Mouse (Mus musculus) NIH3T3 (cell line): ENCODE measurements around the gene Syn3.

ENCODE experiments used
- DNase-seq: peaks from one replicate; pipeline ENCODE4 v3.0.0-alpha.2; 2012; ENCODE audit warnings: low read depth

The Syn3 gene

DNA sequence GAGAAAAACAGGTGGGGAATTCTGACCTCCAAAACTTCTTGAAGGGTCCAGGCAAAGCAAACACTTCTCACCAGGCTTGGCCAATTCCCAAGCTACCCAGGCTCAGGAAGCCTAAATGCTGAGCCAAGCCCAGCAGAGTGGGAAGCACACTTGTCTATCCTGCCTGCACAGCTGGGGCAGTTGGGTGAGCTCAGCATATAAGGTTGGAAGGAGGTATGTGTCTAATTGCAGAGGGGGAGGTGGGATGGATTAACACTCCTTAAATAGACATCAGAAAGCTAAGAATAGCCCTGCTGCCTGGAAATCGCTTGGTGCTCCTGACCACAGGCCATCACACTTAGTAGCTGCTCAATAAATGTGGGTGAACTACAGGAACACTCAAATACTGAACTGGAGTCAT lies 185.2 kb downstream of the Syn3 start:
- DNase-seq = no peak

DNA sequence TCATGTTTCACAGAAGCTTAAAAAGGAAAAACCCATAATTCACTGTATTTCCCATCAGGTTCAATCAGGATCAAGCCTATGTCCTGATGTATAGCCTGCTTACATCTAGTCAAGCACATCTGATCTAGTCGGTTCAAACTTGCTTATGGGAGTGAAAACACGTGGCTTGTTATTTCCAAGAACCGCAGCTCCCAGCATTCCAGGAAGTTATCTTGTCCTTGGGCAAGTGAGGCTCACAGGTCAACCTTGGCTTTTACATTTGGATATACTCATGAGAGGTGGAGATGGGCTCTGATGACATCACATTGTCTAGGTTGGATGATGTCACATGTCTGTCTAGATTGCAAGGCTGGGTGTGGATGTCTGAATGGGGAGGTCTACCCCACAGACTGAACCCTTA lies 185.7 kb downstream of the Syn3 start:
- no peak for DNase-seq

DNA sequence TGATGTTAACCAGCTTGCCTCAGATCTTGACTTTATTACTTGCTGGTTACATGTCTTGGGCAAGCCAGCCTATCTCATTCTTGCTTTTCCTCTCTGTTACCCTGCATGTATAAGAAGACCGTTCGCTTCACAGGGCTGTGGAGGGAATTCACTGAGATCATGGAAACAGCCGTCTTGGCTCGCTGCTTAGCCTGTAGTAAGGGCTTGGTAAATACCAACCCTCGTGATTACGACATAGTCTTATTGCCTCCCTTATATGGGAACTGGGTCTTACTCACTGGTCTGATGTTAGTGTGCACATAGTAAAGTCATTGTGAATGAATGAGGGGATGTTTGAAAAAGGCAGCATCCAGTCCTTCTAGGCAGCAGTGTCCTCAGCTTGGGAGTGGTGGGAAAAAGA lies 188.2 kb downstream of the Syn3 start:
- peak; percentile 96 for DNase-seq

DNA sequence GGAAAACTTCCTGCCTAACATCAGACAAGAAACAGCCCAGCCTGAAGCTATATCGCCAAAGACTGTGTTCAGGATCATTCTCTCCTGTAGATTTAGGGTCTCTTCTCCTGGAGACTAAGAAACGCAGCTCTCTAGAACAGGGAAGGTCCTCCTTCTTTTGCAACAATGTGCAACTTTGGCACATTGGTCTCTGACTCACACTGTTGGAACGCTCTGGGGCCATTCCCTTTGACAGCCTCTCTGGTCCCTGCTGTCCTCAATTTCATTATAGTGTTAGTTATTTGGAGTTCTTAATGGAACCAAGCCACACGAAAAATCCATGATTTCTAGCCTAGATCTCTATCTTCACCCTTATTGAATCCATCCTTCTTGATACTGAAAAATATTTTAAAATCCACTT lies 191.5 kb downstream of the Syn3 start:
- peak; percentile 83 for DNase-seq

DNA sequence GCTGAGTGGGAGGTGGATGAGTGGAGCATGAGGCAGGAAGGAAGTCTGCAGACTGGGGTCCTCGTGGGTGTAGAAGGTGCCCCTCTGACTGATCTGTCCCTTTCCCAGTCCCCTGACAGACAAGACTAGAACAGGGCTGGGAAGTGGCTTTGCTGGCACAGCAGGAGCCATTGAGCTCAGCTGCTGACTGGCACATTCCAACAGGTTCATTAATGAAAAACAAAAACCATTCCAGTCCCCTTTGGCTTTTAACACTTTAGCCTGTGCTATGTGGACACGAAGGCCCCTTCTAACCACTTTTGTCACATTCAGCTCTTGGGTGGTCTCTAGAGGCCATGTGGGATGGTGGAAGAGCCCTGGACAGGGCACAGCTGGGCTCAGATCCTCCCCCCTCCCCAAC lies 194.1 kb downstream of the Syn3 start:
- DNase-seq = no peak

DNA sequence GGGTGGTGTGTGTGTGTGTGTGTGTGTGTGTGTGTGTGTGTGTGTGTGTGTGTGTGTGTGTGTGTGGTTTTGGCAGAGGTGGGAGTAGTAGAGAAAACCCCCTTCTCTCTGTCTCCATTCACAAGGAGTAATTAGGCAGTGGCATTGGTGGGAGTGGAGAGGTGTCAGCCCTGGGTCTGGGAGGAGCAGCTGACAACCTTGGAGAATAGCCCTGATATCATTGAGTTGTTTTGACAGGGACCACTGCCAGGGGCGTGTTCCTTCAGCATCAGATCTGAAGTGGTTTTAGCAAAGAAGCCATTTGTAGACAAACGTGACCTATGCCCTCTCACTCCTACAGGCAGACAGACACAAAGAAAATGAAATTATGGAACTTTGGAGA lies 195.2 kb downstream of the Syn3 start:
- no peak for DNase-seq

DNA sequence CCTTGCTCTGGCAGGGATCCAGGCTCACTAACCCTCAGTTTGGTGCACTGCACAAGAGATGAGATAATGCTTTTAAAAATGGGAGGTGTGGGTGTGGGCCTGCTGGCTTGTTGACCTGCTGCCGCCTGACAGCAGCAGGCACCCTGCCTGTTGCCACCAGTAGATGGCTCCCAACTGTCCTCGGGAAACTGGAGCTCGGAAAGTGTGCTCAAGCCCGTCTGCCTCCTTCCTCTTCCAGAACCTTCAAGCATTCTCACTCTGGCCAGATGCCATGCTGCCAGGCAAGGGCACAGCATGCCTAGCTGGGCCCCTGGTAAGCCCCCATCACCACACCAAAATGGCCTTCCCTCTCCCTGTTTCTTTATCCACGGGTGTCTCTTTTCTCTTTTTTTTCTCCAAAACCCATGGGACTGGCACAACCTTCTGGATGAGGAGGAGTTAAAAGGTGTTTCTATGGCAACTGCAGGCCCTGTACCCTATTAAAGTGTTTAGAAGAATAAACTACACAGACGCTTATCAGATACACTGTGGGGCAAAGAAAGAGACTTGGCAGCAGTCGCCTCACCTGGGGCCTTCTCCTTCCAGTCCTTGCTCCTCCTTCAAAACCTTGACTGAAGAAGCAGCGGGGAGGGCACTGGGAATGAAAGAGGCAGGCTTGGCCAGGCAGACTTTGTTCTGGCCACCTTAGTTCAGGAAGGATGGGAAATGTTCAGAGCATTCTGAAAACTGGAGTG lies 195.8 kb downstream of the Syn3 start:
- DNase-seq = peak; percentile 90

DNA sequence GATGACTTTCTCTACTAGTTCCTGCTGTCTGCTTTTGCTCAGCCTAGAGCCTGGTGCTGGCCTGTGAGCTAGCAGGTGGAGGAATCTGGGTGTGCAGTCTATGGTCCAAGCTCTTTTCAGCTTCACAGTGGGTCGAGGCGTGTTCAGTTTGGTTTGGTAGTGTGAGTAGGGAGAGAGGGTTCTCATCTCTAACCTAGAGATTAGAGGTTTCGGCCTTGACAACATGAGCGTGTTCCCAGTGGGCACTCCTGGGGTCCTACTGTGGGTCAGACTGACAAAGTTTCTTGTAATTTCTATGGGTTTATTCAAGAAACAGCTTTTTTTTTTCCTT lies 196.4 kb downstream of the Syn3 start:
- DNase-seq = no peak

DNA sequence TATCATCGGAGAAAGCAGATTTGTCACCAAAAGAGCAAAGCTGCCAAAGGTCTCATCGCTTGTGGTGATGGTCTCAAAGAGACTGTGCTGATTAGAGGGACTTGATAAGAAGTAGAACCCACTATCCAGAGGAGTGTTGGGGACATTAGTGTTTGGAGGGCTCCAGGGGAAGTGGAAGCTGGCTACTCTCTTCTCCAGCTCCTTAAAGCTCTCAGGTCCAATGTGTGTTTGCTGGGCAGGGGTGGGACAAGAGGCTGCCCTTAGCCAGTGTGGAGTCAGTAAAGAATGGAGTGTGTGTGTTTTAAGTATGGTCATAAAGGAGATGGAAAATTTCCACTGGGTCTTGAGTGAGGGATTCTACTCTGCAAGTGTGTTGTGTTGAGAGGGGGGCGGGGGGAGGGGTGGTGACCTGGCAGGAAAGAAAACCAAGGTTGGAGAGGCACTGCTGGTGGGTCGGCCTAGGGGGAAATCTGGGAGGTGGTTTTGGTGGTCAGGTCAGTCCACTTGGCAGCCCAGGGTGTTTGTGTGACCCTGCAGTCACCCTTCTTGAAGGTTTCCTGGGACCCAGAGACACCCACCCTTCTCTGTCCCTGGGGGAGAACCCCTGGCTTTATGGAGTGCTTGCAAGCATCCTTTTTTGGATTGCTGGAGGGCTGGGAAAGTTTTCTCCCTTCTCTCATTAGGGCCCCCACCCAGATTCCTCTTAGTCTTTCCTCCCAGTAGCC lies 196.9 kb downstream of the Syn3 start:
- peak; percentile 64 for DNase-seq

DNA sequence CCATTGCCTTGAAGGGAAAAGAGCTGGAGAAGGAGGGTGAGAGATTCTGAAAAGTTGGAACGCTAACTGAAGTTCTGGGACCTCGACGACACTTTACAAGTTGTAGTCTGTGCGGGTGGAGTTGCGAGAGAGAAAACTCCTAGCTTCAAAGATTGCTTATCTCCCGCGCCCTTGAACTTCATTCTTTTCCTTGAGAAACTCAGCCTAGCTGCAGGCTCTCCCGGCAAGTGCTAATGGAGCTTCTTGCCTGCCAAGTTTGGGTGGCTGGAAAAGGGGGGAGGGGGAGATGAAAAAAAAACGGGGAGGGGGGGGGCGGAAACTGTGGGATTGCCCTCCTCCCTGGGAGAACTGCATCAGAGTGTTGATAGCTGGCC lies 197.6 kb downstream of the Syn3 start:
- DNase-seq = peak; percentile 63

DNA sequence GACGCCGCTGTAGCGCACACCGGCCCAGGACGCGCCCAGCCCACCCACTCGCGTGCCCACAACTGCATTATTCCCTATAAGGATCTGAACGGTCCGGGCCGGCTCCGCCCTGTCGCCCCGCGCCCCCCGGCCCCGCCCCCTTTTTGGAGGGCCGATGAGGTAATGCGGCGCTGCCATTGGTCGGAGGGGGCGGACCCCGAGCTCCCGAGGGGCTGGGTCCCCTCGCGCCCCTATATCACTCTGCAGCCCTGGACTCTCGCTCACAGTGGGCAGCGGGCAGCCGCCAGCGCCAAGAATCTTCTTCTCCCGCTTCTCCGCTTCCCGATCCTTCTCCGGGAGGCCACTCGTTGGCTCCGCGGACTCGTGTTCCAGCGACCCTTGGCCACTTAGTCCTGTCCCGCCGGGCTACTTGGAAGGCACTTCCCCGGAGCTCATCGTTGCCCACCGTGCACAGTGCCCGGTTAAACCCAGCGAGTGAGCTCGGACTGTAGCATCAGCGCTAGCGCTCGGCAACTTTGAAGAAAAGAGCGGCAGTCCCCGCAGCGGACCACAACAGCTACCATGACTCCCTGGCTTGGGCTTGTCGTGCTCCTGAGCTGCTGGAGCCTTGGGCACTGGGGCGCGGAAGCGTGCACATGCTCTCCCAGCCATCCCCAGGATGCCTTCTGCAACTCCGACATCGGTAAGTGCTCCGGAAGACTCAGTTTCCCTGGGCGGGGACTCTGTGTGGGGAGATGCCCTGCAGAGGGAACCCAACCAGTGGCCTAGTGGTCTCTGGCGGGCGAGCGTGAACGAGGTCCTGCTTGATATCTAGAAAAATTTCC lies 198.2 kb downstream of the Syn3 start, which contains the start of gene Timp3:
Gene Timp3, plus strand, starts transcription at position 80 of the 824 bp plus-strand sequence.
- peak; percentile 77 for DNase-seq

DNA sequence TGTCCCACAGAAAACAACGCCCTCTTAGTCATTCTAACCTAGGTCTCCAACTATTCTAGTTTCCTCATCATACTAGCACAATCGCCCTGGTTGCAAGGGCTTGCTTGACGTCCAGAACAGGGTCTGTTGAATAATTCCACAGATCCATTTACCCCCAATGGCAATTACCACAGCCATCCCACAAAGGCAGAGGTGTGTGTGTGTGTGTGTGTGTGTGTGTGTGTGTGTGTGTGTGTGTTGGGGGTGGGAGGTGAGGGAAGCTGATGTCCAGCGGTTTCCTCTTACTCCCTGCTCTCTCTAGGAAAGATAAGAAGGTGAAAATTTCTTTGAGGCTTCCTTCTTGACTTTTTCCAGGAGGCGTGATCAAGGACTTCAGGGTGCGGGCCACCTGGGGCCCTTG lies 198.9 kb downstream of the Syn3 start:
- no peak for DNase-seq

DNA sequence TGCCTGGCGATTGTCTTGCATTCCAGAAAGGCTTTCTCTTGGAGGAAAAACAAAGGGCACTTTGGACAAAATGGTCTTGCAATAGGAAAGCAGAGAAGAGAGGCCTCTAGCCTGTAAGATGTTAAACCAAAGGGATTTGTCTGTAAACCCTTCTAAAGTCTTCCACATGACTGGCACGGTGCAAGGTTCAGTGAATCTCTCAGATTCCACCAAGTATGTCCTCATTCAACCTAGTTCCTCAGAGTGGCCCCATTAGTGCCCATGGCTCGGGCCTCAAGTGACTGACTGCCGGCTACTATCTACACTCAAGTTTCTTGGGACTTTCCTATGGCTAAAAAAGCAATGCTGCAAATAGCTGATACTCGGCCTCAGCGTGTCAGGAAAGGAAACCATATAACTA lies 200.4 kb downstream of the Syn3 start:
- DNase-seq = no peak

DNA sequence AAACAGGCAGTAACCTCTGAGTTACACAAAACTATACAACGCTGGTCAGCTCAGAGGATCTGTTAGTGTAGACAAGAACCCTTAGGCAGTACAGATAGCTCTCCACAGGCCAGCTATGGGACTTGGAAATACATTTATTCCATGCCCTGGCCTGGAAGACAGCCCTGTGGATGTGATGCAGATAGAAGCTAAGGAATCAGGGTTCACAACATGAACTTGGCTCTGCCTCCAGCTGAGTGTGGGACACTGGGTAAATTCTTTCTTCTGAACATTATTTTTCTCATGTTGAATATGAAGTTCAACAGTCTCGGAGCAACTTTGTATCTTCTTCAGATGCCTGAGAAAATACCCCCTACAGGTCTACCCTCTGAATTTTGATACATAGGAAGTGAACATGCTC lies 201.4 kb downstream of the Syn3 start:
- no peak for DNase-seq

DNA sequence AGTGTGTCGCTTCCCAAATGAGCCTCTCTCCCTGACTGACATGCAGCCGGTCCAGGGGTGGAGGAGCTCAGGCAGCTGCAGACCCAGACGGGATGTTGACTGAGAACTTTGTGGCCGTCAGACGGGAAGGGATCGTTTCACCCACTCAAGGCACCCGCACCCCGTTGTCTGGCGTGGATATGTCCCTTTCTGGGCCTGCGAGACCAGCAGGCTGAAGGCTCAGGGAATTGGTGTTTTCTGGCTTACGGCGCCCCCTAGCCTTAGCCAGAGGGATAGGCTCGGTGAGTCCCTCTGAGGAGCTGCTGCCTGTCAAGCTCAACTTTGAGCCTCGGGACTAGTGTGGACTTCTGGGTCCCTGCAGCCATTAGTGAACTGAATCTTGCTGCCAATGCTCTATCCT lies 202.6 kb downstream of the Syn3 start:
- peak; percentile 90 for DNase-seq

DNA sequence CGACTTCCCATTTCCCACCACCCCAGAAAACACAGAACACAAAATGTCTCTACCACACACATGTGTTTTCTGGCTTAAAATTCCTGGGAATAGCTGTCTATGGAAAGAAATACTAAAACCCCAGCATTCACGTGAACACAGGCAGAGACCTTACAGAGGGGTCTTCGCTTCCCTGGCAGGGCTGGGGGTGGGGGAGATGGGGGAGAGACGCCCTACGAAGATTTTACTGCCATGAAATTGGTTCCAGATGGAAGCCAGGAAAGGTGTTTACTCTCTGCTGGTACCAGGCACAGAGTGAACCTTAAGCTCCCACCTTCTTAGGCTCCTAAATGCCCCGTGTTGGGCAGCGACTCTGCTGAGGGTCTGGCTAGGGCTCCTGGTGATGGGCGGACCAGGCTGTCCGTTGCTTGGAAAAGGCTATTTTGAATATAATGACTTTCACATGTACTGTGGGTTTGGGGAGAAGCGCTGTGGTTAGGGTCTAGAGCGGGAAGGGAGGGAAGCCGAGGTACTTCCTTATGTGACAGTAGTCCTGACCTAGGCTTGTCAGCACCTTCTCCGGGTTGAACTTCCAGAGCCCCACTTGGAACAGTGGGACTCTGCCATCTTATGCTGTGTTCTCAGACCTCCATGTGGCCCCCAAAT lies 203.1 kb downstream of the Syn3 start:
- DNase-seq = no peak

DNA sequence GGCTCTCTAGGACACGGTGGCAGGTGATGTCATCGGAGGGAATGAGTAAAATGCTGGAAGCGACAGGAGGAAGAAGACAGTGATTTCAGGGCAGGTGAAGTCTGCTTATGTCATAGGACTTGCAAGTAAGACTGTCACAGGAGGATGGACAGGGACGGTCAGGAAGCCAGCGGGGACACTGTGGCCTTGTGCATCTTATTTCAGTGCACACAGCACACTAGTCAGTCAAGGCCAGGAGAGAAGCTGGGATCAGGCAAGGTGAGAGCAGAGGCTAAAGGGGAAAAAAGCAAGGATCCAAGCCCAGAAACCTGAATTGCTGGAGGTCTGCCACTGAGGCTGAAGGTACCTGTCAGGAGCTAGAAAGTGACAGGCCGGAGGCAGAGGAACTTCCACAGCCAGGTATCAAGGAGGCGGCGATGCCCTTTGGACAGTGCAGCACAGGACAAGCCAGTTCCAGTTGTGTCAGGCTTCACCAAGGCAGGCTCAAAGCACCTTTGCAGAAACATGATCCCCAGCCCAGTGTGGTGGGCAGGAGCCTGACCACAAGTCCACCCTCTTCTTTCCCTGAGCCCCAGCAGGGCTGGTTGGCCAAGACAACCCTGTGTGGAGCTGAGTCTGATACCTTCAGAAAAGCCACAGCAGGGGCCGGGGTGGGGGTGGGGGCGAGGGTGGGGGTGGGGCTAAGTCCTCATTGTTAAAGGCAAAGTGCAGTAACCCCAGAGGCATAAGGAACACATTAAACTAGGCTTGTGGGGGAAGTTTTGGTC lies 203.9 kb downstream of the Syn3 start:
- DNase-seq = no peak

DNA sequence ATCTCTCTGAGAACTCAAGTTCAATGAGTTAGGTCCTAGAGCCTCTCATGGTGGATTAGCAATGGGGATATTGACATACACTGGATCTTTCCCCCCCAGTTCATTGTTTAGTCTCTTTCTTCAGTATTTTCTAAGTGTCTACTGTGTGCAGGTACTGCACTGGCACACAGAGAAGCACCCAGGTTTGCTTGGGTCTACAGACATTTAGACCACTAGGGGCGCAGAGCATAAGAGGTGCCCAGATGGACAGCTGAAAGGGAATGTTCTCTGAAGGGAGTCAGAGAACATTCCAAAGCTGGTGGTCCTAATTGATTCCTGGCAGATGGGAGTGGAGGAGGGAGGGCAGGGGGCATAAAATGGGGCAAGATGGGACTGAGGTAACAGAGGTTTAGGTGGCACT lies 204.8 kb downstream of the Syn3 start:
- no peak for DNase-seq

DNA sequence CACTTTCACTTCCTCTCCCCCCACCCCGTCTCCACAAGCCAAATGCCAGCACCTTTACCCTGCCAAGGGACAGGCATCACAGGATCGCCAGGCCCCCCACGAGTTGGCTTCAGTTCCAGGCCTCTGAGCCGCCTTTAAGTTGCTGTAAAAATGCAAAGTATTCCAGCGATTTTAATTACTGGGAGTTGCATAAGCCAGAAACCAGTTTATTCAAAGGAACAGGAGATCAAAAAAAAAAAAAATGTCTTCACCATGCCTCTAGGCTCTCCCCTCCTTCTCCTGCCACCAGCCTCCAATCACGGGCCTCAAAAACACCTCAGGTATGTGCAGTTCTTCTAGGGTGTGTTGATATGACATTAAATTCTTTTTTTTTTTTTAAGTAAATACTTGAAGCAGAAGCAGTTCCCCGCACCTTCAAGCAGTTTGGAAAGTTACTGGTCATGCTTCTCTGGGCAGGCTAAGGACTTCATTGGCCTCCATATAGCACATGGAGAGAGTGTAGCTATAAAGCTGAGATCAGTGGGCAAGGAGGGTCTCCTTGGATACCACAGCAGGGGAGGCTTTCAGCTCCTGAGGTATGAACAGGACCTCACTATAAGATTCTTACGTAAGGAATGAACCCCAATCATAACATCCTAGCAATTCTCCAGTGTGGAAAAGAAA lies 208.5 kb downstream of the Syn3 start:
- peak; percentile 73 for DNase-seq

DNA sequence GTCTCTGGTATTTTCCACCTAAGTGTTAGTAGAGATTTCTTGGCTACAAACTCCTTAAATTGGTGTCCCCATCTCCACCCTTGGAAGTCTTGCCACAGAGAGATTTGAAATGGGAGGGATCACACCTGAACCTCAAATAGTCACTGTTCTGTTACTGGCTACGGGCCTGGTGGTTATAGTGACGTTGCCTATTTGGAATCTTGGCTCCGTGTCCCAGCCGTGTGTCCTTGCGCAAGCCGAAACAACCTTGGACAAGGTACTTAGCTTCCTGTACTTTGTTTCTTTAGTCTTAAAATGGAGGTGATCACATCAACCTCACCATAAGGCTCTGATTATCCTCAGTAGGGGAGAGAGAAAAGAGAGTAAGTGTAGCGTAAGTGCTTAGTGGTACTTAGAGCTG lies 212.2 kb downstream of the Syn3 start:
- DNase-seq = no peak

DNA sequence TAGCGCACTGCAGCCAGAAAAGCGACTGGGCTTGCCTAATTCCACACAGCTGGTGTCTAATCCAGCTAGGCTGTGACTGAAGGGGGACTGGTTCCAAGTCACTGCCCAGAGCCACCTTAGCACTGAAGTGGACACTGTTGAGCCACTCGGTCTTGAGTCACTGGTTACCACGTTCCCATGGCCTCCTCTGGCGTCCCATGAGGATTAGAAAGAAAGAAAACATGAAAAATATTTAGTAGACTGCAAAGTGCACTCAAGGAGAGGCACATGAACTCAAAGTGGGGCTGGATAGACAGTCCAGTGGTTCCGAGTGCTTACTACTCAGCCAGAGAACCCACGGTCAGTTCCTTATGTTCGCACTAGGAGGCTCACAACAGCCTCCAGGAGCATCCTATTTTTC lies 217.5 kb downstream of the Syn3 start:
- DNase-seq = no peak
